Mouse (Mus musculus) frontal cortex, adult 2 months (tissue): ENCODE measurements at regions not wholly inside any gene's neighbourhood (a gene's known extent, or its start where the extent isn't known, plus 50 kb on each side); places are given as distances from the start of the nearest gene placed in this dataset.
"Not testable (repeated sequence)": the region's sequence is repeated elsewhere in the genome, so short reads cannot be mapped to it uniquely, and the experiment has no call there.

ENCODE experiments used
- DNase-seq, 2 experiments: peaks; one replicate each; pipeline ENCODE4 v3.0.0; 2022; ENCODE audit warnings: low spot score in 1 of 2; ENCODE audit errors: extremely low spot score in 1 of 2

- DNase-seq: peak in 1 of 2 experiments; percentile 33
Measured at GRCm38 (mm10) chr5:148820476-148820875, 108.6 kb downstream of the Katnal1 start.

- no peak for DNase-seq
Measured at GRCm38 (mm10) chr5:148819423-148819822, 109.7 kb downstream of the Katnal1 start.

GRCm38 (mm10) chr5:148818746-148819145 lies 110.4 kb downstream of the Katnal1 start:
- DNase-seq: no peak

- no peak for DNase-seq
Measured at GRCm38 (mm10) chr5:148812840-148813239, 116.3 kb downstream of the Katnal1 start.

GRCm38 (mm10) chr5:148812016-148812415 lies 117.1 kb downstream of the Katnal1 start:
- DNase-seq: peak in 1 of 2 experiments; percentile 84

- no peak for DNase-seq
Measured at GRCm38 (mm10) chr5:148809485-148809884, 119.6 kb downstream of the Katnal1 start.

GRCm38 (mm10) chr5:148809055-148809454 lies 120.1 kb downstream of the Katnal1 start:
- no peak for DNase-seq

- peak; percentile 13 to 82 for DNase-seq
Measured at GRCm38 (mm10) chr5:148808426-148808825, 120.7 kb downstream of the Katnal1 start.

GRCm38 (mm10) chr5:148807612-148808011 lies 121.5 kb downstream of the Katnal1 start:
- no peak for DNase-seq

- no peak for DNase-seq
Measured at GRCm38 (mm10) chr5:148805030-148805429, 124.1 kb downstream of the Katnal1 start.

GRCm38 (mm10) chr5:148803772-148804171 lies 125.3 kb downstream of the Katnal1 start:
- DNase-seq: no peak

- peak in 1 of 2 experiments; percentile 12 for DNase-seq
Measured at GRCm38 (mm10) chr5:148802720-148803119, 126.4 kb downstream of the Katnal1 start.

- no peak for DNase-seq
Measured at GRCm38 (mm10) chr5:148798541-148798940, 130.6 kb downstream of the Katnal1 start.

- no peak for DNase-seq
Measured at GRCm38 (mm10) chr5:148796072-148796471, 133.0 kb downstream of the Katnal1 start.

- DNase-seq: peak in 1 of 2 experiments; percentile 76
Measured at GRCm38 (mm10) chr5:148794465-148794864, 134.7 kb downstream of the Katnal1 start.

GRCm38 (mm10) chr5:148792736-148793440 lies 136.2 kb downstream of the Katnal1 start:
- peak; percentile 59 to 97 for DNase-seq

- no peak for DNase-seq
Measured at GRCm38 (mm10) chr5:148791651-148792050, 137.5 kb downstream of the Katnal1 start.

- not testable (repeated sequence) for DNase-seq
Measured at GRCm38 (mm10) chr5:148790343-148790742, 138.8 kb downstream of the Katnal1 start.

- DNase-seq: no peak
Measured at GRCm38 (mm10) chr5:148789823-148790222, 139.3 kb downstream of the Katnal1 start.

- no peak for DNase-seq
Measured at GRCm38 (mm10) chr5:148789147-148789566, 140.0 kb downstream of the Katnal1 start.

GRCm38 (mm10) chr5:148788690-148789089 lies 140.4 kb downstream of the Katnal1 start:
- DNase-seq: no peak

- DNase-seq: no peak
Measured at GRCm38 (mm10) chr5:148787270-148787669, 141.8 kb downstream of the Katnal1 start.
